Mouse (Mus musculus): Measurements from ENCODE around the gene Tsnaxip1.
A peak's percentile ranks its signal among the peaks of the same experiment; 100 is the strongest.

Gene Tsnaxip1

DNA sequence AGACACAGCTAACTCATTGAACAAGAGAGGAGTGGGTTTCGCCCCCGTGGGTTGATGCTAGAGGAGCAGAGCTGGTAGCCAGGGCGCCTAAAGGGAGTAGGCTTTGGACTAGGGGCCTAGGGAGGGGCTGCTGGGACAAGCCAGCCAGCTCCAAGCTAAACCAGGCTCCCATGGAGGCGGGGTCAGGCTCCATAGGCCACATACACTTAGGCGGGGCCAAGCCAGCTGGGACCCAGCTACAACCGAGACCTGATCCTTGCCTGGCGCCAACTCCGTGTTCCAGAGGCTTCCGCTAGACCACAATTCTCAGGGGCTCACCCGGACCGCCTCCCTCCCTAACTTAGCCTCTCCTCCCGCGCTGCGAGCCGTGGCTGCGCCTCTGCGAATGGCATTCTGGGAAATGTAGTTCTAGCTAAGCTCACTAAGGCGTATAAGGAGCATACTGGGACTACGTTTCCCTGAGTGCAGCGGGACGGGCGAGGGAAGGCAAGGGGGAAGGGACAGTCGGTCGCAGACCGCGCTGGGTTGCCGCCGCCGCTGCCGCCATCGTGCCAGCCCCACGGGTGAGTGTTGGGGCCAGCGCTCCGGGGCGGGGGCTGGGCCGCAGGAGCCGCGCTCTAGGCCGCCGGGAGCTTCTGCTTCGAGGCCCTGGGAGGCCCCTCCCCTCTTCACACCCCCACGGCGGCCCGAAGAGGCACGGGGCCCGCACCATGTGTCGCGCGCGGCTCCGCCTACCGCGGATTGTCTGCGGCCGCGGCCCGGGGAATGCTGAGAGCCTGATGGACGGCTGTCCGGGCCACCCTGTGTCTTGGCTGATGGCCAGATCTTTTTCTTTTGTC lies 32.8 kb downstream of the Tsnaxip1 start, which contains the start of gene Nutf2:
TSS of gene Nutf2 (plus strand) at position 438 of the 839 bp plus-strand sequence.
- DNase-seq (ENCODE audit: low read depth, low spot score): peak; percentile 94

GRCm38 (mm10) chr8:105861951-105862350 lies 34.4 kb downstream of the Tsnaxip1 start:
- DNase-seq (ENCODE audit: low read depth, low spot score): no peak

- no peak for DNase-seq (ENCODE audit: low read depth, low spot score)
Observed at GRCm38 (mm10) chr8:105866364-105867029, 39.0 kb downstream of the Tsnaxip1 start.

- no peak for DNase-seq (ENCODE audit: low read depth, low spot score)
Observed at GRCm38 (mm10) chr8:105874301-105874700, 46.8 kb downstream of the Tsnaxip1 start.

GRCm38 (mm10) chr8:105880754-105881520 lies 53.4 kb downstream of the Tsnaxip1 start, which contains the start of gene Edc4:
Edc4 (plus strand) TSS chr8:105880881.
- peak; percentile 77 for DNase-seq (ENCODE audit: low read depth, low spot score)

DNA sequence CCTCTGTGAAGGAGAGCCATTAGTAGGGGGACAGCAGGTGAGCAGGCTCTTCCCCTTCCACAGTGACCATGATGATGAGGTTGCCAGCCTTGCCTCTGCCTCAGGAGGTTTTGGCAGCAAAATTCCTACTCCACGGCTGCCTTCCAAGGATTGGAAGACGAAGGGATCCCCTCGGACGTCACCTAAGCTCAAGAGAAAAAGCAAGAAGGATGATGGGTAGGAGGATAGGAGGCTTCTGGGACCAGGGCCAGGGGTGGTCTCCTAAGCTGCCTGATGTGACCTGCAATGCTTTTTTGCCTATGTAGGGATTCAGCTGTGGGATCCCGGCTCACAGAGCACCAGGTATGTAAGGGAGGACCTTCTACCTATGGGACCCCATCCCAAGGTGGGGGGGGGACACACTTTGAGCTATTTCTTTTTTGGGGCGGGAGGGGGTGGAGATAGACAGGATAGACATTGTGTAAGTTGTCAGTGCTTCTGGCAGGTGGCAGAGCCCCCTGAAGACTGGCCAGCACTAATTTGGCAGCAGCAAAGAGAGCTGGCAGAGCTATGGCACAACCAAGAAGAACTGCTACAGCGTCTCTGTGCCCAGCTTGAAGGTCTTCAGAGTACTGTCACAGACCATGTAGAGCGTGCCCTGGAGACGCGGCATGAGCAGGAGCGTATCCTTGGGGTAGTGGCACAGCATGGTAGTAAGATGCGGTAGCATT lies 62.4 kb downstream of the Tsnaxip1 start:
- DNase-seq (ENCODE audit: low read depth, low spot score): no peak

- no peak for DNase-seq (ENCODE audit: low read depth, low spot score)
Observed at GRCm38 (mm10) chr8:105890870-105891269, 63.3 kb downstream of the Tsnaxip1 start.

DNA sequence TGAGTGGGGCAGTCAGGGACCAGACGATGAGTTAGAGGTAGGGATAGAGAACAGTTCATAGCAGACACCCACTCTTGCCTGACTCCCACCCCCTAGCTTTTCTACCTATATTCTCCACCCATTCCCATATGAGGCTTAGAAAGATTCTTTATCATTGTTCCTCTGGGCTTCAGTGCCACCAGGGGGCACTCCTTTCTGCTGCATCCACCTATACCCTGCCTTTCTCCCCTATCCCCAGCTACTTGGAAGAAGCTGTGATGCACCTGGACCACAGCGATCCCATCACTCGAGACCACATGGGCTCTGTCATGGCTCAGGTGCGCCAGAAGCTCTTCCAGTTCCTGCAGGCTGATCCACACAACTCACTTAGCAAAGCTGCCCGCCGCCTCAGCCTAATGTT lies 64.9 kb downstream of the Tsnaxip1 start:
- no peak for DNase-seq (ENCODE audit: low read depth, low spot score)

GRCm38 (mm10) chr8:105893339-105893738 lies 65.8 kb downstream of the Tsnaxip1 start, which contains the start of gene Nrn1l:
Nrn1l (plus strand) TSS chr8:105893567.
- DNase-seq (ENCODE audit: low read depth, low spot score): peak; percentile 58
